Mouse (Mus musculus): ENCODE data around the gene Taf10.

Gene Taf10

DNA sequence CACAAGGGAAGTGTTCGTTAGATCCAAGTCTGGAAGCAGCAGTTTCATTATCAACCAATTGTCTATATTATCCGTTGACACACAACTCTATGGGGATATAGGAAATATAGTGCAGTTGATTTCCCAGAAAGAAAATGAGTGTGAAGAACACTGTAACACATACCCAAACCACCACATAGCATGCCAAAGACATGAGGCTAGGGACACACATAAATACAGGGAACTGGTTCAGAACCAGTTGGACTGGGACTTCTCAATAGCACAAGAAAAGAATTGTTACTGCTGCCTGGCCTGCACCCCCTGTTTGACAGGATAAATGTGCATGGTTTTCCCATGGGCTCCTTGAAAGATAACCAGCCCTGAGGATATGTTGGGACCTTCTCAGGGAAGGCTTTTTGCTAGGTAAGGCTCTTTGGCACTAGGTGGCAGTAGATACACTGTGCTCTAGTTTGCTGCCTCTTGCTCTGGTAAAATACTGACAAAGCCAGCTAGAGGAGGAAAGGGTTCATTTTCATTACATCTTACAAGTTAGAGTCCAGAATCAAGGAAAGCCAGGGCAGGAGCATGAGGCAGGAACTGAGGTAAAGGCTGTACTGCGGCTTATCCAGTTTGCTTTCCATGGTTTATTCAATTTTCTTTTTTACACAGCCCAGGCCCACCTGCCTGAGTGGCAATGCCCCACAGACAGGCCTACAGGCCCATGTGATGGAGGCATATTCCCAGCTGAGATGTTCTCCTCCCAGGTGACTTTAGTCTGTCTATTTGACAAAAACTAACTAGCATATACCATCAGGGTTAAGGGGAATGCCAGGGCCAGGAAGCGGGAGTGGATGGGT, 17.8 kb downstream of the Taf10 start:
- WGBS: 78% methylated on average over 4 of the region's 4 CpGs

DNA sequence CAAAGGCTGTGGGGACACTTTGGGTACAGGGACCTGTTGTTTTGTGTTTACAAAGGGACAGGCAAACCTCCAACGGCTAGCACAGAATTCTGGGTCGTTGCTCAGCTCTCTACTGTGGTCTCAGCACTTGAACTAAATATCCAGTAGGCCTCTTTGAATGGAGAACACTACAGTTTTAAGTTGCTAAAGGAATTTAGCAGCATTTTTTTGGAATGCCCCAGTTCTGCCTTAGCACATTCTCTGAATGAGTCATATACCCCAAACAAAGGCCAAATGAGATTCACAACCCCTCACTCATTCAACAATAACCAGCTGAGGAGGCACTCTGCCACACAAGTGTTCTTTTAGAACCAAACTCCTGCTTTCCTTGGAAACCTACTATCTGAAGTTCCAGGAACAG, 22.2 kb downstream of the Taf10 start:
- 55% methylated on average over 2 of the region's 2 CpGs for WGBS

GRCm38 (mm10) chr7:105715366-105715765, 28.8 kb downstream of the Taf10 start:
- WGBS: 60% methylated on average over 3 of the region's 3 CpGs

GRCm38 (mm10) chr7:105708733-105709132, 35.4 kb downstream of the Taf10 start:
- 92% methylated on average over 5 of the region's 5 CpGs for WGBS

- 83% methylated on average over 4 of the region's 4 CpGs for WGBS
Measured at GRCm38 (mm10) chr7:105703816-105704215, 40.3 kb downstream of the Taf10 start.

GRCm38 (mm10) chr7:105703184-105703583, 41.0 kb downstream of the Taf10 start:
- WGBS: 69% methylated on average over 16 of the region's 16 CpGs

GRCm38 (mm10) chr7:105690875-105691274, 53.3 kb downstream of the Taf10 start:
- 63% methylated on average over 1 of the region's 1 CpGs for WGBS

Data from cerebral cortex, adult 2 months (tissue).